Mouse (Mus musculus): Measurements from ENCODE around the gene Ambra1.

Ambra1 gene

DNA sequence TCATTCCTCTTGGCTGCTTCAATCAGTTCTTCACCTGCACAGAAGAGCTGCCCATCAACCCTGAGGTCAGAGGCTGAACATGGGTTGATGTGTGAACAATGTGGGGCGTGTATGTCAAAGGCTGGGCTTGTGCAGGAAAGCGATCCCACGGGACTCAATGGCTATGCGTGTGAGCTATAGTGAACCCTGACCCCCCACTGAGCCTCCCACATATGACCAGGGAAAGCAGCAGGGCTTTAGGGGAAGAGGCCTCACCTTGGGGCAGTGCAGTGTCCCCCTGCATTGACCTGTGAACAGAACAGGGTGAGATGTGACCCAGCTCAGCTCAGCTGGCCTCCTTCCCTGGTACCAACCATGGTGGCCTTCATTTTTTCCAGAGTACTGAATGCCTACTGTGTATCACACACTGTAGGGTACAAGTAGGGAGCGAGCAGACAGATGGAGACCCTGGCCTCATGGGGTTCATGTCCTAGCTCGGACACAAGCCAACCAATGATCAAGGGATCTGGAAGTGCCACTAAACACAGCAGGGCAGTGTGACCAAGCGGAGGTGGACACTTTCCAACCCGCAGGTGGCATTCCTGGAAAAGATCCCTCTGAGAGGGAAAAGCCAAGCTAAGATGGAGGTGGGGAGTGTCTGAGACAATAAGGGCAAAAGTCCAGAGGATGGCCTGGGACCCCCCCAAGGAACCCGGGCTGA lies 205.0 kb downstream of the Ambra1 start:
- DNase-seq (ENCODE audit: extremely low spot score): no peak

DNA sequence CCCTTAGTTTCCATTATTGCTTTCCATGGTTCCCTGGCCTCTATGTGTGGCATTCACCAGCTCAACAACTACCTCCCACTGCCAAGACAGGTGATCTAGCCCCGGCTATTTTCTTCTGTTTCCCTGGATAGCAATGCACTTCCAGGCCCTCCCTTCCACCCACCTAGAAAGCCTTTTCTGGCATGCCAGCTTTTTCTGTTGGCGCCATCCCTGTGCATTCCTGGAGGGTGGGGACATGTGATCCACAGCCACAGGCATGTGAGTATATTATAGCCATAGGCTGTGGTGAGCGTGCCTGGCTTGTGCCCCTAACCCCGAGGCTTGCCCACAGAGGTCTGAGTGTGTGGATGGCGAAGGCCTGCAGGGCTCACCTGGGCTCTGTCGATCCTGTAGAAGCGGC lies 206.2 kb downstream of the Ambra1 start:
- DNase-seq (ENCODE audit: extremely low spot score): no peak

DNA sequence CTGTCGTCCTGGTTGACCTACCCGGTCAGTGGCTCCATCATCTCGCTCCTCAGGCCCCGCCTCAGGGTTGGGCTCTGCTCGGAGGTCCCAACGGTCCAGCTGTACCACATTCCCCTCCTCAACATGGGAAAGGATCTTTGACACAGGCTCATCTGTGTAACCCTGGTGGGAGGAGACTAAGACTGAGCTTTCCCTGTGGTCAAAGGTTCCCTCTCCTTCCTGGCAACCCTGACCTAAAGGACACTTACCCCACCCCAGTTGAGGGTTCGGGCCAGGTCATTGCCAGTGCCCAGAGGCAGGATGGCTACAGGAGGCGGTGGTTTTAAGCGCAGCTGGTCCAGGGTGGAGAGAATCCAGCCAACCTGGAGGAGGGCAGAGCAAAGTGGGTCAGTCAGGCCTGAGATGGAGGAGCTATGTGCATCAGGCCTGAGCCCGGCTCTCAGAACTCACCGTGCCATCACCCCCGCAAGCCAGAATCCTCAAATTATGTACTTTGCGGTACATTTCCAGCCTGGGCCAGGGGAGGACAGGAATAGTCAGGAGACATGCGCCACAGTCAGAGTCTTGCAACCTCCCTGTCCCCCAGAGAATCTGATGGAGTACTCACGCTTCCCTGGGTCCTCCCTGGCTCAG lies 209.5 kb downstream of the Ambra1 start:
- no peak for DNase-seq (ENCODE audit: extremely low spot score)

DNA sequence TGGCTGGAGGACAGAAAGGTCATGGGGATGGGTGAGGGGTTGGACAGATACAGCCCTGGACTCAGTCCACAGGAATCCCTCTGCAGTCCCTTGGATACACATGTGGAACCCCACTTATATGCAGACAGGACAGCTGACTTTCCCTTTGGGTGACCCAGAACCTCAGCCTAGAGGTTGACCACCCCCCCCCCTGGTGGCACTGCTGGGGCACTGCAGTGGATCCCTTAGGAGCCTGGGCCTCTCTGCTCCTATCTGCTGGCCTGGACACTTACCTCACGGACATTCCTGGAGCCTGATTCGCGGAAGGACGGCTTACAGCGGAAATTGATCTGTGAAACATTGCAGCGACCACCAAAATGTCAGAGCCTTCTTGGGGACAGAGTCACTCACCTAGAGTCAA lies 212.4 kb downstream of the Ambra1 start:
- no peak for DNase-seq (ENCODE audit: extremely low spot score)

DNA sequence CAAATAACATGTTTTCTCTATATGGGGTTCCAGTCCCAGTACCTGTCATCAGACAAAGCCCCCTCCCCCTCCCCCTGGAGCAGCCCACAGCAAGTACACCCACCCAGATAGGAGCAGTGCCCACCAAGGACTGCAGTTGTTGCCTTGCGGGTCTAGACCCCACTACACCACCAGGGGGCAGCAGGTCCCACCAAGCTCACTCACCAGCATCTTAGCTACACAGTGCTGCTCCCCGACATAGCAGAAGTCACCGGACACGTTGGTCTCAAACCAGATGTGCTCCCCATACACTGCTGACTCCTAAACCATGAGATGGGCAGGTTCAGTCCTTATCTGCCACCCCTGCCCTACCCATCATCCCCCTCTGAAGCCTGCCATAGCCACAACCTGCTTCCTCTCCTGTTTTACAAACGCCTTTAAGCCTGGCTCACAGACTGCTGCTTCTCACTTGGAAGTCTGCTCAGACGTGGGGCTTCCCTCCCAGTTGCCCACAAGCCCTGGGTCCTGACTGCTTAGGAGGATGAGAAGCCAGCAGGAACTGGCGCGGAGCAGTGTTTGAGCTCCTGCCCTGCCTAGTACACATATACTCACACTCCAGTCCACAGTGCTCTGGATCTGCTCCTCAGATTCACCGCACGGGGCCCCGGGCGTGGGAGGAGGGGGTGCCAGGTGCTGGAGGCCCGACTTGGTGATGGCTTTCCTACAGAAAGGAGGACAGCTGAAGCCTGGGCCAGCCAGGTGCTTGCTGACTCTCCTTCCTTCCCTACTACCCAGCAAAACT lies 214.4 kb downstream of the Ambra1 start:
- DNase-seq (ENCODE audit: extremely low spot score): peak; percentile 78

DNA sequence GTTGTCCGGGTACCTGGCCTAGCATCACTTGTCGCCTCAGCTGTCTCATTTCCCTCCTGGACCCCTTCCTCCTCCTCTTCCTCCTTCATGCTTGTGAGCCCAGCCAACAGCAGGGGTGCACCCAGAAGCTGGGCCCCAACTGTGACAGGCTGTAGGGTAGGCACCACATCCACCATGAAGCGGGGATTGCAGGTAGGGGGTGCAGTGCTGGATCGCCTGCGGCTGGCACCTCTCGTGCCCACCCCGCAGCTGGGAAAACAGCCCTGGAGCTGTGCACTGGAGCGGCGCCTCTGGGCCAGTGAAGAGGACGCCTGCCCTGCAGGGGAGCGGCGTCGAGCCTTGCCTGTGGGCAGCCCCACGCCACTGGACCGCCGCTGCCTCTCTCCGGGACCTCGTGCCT lies 215.5 kb downstream of the Ambra1 start, which contains the start of gene Gm9821:
Gene Gm9821 (plus strand): TSS at position 221 of the 400 bp plus-strand sequence.
- no peak for DNase-seq (ENCODE audit: extremely low spot score)

DNA sequence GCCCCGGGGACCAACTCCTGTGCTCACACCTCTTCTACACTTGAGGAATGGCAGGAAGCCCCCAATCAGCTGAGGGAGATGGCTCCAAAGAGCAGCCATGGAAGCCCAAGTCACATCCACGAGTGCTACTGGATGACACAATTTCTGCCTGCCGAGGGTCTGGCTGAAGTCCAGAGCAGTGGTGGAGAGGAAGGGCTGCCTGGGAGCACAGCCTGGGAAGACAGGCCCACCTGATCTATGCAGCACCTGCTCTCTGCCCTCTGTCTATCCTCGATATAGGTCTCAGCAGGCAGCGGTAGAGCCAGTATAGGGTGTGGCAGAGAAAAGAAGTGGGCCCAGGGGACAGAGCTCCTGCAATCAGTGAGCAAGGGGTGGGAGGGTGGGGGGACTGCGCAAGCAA lies 216.9 kb downstream of the Ambra1 start:
- DNase-seq (ENCODE audit: extremely low spot score): no peak

DNA sequence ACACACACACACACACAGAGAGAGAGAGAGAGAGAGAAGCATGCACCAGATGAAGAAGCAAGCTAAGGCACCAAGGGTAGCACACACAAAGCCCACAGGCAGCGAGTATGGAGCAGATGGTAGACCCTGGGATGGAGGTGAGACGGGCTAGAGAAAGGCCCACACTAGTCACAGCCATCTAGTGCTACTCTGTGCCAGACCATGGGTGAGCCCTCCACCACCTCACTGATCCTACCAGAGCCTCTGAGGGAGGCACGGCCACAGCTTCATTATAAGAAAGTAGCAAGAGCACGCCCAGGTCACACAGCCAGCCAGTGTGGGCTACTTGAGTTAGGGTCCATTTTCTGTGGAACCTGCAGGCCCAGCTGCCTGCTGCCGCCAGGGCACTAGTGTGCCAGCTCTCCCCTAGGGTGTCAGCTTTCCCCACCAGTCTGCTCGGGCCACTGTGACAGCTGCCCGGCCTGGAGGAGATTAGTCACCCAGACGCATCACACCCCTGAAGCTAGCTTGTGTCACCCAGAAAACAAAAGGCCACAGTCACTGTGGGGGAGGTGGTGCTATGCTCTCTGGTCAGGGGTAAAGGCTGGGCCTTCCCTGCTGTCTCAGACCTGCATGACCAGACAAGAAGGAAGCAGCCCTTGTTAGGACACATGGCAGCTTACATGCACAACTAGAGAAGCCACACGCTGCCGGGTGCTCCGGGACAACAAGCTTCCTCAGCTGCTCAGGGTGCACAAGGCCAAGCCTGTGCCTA lies 217.6 kb downstream of the Ambra1 start:
- DNase-seq (ENCODE audit: extremely low spot score): no peak

DNA sequence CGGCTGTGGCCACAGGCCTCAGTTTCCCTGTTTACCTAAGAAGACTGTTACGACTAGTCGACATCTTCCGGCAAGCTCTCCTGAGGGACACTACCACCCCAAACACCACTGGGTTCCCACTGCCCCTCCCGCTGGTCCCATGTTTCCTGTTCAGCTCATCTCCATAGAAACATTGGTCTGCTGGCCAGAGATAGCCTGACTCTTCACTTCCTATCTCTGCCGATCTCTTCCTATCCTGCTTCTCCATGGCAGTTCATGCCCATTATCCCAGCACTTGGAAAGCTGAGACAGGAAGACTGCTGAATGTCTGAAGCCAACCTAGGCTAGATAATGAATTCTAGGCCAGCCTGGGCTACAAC lies 218.2 kb downstream of the Ambra1 start:
- DNase-seq (ENCODE audit: extremely low spot score): no peak

DNA sequence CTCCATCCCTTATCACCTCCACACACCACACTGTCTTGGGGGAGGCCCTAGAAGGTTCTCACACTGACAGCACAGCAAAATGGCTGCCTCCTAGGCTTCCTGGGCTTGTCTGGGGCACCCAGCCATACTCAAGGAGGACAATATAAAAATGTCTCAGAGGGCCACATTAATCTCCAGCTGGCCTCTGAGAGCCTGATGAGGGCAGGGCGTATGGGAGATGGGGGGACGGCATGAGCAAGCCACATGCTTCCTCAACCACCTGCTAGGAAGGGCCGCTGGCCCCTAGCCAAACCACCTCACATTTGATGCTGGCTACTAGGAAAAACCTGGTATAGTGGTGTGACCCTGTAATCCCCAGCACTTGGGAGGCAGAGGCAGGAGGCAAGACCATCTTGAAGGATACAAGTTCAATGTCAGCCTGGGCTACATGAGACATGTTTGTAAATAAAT lies 218.9 kb downstream of the Ambra1 start:
- DNase-seq (ENCODE audit: extremely low spot score): no peak

DNA sequence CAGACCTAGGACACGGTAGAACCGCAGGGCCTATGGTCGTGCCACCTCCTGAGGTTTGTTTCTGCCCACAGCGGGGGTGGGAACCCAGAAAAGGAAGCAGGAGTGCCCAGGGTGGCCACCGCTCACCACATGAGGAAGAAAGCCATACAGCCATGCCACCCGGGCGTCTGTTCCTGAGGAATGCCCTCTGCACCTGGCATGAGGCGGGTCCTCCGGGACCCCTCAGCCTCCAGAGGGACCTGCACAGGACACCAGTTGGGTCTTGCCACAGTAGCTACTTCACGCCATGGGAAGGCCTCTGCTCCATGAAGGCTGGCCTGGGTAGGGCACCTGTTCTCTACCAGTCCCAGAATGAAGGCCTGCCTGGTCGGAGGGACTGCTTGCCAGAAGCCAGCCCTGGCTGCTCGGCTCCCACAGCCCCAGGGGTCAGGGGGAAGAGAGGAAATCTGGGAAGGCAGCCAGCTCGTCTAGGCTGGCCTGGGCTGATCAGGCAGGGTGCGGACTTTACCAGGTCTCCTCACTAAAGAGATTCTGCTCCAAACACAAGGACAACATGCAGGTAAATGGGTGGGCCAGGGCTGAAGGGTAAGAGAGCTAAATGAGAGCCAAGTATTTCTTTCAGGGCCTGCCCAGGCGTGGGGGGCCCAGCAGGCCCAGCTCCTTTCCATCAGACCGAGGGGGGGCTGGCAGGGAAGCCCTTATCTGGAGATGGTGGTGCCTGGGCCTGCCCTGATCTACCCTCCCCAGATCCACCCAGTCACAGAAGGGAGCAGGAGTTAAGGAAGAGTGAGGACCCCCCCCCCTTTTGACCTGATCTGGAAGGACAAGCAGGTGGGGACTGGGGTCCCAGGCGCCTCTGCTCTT lies 219.7 kb downstream of the Ambra1 start:
- DNase-seq (ENCODE audit: extremely low spot score): no peak

DNA sequence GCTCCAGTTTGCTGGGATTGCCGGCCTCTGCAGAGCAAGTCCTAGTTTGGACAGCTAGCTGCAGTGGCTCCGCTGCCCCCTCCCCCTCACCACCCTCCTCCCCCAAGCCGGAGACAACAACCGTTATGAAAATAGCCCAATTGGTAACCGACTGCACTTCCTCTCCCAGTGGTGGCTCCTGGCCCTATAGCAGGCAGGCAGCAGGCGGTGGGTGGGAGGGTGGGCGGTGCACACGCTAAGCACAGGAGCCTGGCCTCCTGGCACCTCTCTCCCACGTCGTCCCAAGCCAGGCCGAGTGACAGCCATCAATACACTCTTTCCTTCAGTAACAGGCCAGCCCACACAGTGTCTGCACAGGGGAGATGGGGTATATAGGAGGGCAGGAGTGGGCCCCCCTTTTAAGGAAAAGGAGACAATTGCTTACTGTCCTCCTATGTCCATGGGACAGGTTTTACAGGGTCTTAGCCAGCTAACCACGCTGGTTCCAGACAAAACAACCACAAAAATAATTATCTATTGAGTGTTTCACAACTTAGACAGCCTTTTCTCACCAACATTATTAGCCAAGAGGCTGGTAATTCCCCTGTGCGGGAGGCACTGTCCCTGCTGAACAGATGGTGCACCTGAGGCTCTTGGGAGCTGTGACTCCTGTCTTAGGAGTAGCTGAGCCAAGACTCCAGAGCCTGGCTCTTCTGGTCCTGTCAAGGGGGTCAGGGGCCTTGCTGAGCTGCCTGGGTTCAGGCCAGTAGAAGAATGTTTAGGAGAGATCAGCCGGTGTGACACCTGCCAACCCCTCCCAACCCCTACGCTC lies 220.5 kb downstream of the Ambra1 start:
- DNase-seq (ENCODE audit: extremely low spot score): peak; percentile 55

DNA sequence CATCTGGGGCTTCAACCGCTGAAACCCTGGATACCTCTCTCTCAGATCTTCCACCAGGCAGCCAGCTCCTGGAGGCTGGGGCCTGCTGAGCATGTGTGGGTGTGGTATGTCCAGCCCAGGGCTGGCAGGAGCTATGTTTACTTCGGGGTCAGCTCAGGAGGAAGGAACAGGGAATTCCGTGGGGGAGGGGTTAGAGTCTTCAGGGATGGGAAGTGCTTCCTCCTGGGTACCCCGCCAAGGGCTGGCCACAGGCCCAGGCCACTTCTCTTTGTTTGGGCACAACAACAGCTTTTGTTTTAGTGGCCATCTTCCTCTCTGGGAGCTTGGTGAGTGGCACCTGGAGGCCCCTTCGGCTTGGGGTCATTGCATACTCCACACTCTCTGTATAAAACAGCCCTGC lies 223.9 kb downstream of the Ambra1 start:
- no peak for DNase-seq (ENCODE audit: extremely low spot score)

DNA sequence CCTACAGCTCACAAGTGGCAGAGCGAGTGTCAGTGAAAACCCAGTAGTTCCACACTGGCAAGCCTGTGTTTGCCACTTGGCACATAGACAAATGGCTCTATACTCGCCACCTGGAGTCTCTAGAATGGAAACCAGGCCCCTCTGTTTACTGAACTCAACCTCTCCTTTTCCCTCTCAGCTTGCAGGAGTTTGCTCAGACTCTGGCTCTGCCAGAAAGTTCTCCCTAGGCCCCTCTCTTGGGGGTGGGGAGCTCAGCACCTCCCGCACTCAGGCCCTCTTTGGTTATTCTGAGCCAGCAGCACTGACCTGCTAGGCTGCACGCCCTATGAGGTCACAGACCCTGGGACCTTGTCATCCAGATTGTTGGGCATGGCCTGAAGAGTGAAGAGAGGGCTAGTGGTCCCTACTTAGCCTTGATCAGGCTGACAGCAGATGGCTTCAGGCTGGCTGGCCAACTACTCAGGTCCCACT lies 225.2 kb downstream of the Ambra1 start:
- no peak for DNase-seq (ENCODE audit: extremely low spot score)

DNA sequence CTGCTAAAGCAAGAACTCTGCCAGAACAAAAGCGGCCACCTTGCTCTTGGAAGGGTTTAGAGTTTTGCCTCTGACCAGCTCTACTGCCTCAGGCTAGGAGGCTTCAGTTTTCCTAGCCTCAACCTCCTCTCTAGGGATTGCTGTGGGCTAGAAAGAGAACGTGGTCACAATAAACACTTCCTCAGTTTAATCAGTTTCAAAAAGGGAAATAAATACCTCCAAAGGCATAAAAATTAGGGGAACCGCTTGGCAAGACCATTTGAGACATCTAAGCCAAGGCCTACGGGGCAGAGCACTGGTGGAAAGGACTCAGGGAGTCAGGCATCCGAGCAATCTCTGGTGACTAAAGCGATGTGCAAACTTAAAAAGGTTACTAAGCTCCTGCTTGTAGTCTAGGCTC lies 225.9 kb downstream of the Ambra1 start:
- no peak for DNase-seq (ENCODE audit: extremely low spot score)

DNA sequence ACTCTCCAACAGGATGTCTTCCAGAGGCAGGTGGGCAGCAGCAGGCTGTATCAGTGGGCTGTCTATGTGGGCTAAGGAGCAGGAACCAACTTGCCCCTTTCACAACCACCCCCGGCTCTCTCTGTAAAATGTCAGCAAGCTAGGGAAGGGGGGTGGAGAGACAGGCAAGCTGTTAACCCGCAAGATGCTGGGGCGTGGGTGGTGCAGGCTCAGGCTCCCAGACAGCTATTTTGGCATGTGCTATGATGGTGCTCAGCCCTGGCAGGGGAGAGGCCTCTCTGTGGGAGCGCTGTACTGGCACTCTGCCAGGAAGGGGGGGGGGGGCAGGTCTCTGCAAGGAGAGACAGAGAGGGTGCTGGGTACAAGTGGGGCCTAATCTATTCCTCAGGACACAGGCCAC lies 227.2 kb downstream of the Ambra1 start:
- DNase-seq (ENCODE audit: extremely low spot score): no peak

DNA sequence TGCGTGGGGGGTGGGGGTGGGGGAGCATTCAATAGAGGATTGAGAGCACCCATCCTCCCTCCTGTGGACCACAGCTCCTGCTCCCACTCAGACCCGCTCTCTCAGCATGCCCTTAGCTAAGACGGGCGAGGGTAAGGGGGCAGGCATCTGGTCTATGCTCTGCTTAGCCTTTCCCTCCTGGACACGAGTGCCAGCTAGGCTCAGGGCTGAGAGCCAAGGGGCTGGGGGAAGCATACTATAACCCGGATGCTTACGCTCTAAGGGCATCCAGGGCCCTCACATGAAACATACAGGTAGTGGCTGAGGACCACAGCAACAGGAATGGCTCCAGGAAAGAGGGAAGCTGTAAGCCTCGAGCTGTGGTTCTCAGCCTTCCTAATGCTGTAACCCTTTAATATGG lies 228.1 kb downstream of the Ambra1 start:
- no peak for DNase-seq (ENCODE audit: extremely low spot score)

DNA sequence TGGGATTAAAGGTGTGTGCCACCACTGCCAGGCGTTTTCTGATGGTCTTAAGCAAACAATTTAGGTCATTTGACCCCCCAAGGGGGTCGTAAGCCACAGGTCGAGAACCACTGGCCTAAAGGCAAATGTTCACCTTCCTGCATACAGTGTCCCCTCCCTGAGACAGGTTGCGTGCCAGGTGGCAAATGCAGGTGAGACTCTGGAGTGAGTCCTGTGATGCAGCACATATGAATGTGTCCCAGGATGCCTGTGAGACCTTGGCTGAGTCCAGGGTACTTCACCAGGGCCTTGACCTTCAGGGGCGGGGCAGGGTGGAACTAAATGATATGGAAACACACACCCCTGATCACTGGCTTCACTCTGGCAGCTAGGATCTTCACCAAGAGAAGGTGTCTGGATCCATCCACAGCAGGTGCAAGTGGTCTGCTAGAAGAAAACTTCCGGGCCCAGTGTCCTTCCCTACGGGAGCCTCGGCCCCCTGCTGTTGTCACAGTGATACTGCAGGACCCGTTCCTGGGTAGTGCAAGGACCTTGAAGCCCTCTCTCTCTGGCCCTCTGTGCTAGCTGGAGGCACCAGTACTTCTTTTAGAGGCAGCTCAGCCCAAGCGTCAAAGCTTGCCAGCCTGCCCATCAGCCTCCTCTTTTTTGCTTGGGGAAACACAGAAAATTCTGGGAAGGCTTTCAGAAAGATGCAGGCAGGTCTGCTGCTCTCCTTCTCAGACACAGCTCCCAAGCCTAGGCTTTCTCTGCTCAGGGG lies 228.9 kb downstream of the Ambra1 start:
- no peak for DNase-seq (ENCODE audit: extremely low spot score)
